Mouse (Mus musculus): ENCODE results near the gene Rbms1. TPM values are rescaled to one million over a fixed set of nuclear protein-coding genes. Genes with fewer than 3 reads are reported as not detected.

The Rbms1 gene
- total RNA-seq, 2 experiments from 2014 or later = 21.8 to 22.1 TPM

- no peak for DNase-seq
Measured at GRCm38 (mm10) chr2:60756218-60756617, 206.8 kb downstream of the Rbms1 start.

- no peak for DNase-seq
Measured at GRCm38 (mm10) chr2:60755101-60755500, 207.9 kb downstream of the Rbms1 start.

- no peak for DNase-seq
Measured at GRCm38 (mm10) chr2:60751274-60751673, 211.7 kb downstream of the Rbms1 start.

GRCm38 (mm10) chr2:60750591-60750990 lies 212.4 kb downstream of the Rbms1 start:
- DNase-seq = no peak

GRCm38 (mm10) chr2:60748585-60748984 lies 214.4 kb downstream of the Rbms1 start:
- DNase-seq = no peak

- peak; percentile 66 for DNase-seq
Measured at GRCm38 (mm10) chr2:60747590-60747989, 215.4 kb downstream of the Rbms1 start.

- DNase-seq = no peak
Measured at GRCm38 (mm10) chr2:60744674-60745073, 218.3 kb downstream of the Rbms1 start.

GRCm38 (mm10) chr2:60739389-60740137 lies 223.4 kb downstream of the Rbms1 start:
- no peak for DNase-seq

GRCm38 (mm10) chr2:60730929-60731328 lies 232.1 kb downstream of the Rbms1 start:
- DNase-seq = no peak

- no peak for DNase-seq
Measured at GRCm38 (mm10) chr2:60730024-60730423, 233.0 kb downstream of the Rbms1 start.

GRCm38 (mm10) chr2:60728902-60729585 lies 233.9 kb downstream of the Rbms1 start:
- DNase-seq = no peak

- no peak for DNase-seq
Measured at GRCm38 (mm10) chr2:60724660-60725059, 238.3 kb downstream of the Rbms1 start.

- peak; percentile 39 for DNase-seq
Measured at GRCm38 (mm10) chr2:60722967-60723366, 240.0 kb downstream of the Rbms1 start.

GRCm38 (mm10) chr2:60722514-60722913 lies 240.5 kb downstream of the Rbms1 start, which contains the start of gene Itgb6:
Itgb6 (minus strand) TSS chr2:60722643.
- DNase-seq = peak; percentile 77

- no peak for DNase-seq
Measured at GRCm38 (mm10) chr2:60720906-60721305, 242.1 kb downstream of the Rbms1 start.

GRCm38 (mm10) chr2:60720205-60720604 lies 242.8 kb downstream of the Rbms1 start:
- peak; percentile 87 for DNase-seq

- DNase-seq = no peak
Measured at GRCm38 (mm10) chr2:60717348-60717747, 245.6 kb downstream of the Rbms1 start.

- no peak for DNase-seq
Measured at GRCm38 (mm10) chr2:60716549-60716948, 246.4 kb downstream of the Rbms1 start.

GRCm38 (mm10) chr2:60715771-60716170 lies 247.2 kb downstream of the Rbms1 start:
- no peak for DNase-seq

GRCm38 (mm10) chr2:60714971-60715502 lies 248.0 kb downstream of the Rbms1 start:
- DNase-seq = no peak

- DNase-seq = no peak
Measured at GRCm38 (mm10) chr2:60714475-60714874, 248.5 kb downstream of the Rbms1 start.

GRCm38 (mm10) chr2:60713857-60714256 lies 249.1 kb downstream of the Rbms1 start:
- DNase-seq = no peak

GRCm38 (mm10) chr2:60712891-60713290 lies 250.1 kb downstream of the Rbms1 start:
- no peak for DNase-seq

All from gastrocnemius, postnatal 25 days (tissue).